Mouse (Mus musculus): ENCODE measurements around the gene Gpr84. TPM values are rescaled to one million over a fixed set of nuclear protein-coding genes. Genes with fewer than 3 reads are reported as not detected.
A peak's percentile ranks its signal among the peaks of the same experiment; 100 is the strongest.

Gpr84 gene
- polyA plus RNA-seq, 1 experiment from 2014 or later: 0.46 TPM

DNA sequence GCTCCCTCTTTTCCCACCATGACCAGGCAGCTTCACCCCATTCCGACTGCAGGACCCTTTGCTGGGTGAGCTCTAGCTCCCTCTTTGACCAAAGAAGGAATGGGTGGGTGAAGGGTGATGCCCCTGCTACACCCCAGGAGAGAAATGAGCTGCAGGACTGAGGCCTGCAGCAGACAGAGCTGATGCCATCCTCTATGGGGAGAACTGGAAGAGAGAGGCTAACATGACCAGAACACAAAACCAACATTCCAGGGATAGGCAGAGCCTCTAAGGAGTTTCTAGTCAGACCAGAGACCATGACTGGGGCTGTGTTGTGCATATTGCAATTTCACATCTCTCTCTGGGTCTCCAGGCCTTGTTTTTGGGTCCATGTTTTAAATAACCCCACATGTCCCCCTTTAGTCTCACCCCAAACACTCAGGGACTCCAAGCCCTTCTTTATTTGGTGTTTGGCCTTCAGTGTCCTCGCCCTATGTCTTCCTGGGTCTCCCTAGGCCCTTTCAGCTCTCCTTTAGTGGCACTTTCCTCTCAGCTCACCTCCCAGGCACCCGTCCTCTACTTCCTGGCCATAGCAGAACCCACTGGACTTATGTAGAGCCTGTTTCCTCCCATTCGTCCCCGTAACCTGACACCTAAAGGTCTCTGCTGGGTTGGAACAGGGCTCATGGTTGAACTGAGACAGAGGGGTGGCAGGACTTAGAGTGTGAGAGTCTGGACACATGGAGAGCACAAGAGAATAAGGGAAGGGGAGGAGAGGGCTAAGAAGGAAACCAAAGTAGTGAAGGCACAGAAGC lies 8.7 kb downstream of the Gpr84 start:
- WGBS: 34% methylated on average over 5 of the region's 5 CpGs
- Histone ChIP-seq H3K36me3 (ENCODE audit: control insufficient read depth, insufficient read depth, low read length) (peaks cover 22% of the 10 kb centered on the region; the same call in 1 of the 2 replicates), H3K27ac (ENCODE audit: low read length) (peak overlapping the region; percentile 90; the same call in 1 of the 2 replicates), H3K4me2 (replicated peaks; ENCODE audit: low read depth, low read length) (no peak overlapping the region), H3K4me3 (ENCODE audit: low read depth, low read length) (no peak overlapping the region), H3K9me3 (ENCODE audit: control insufficient read depth, low read depth, low read length) (no peaks in the 10 kb centered on the region), H3K27me3 (ENCODE audit: control insufficient read depth, insufficient read depth, low read length) (no peaks in the 10 kb centered on the region), H3K4me1 (ENCODE audit: control insufficient read depth, insufficient read depth, low read length) (peaks cover 67% of the 10 kb centered on the region), H3K9ac (replicated peaks; ENCODE audit: low read depth, low read length) (no peak overlapping the region; the same call in 1 of the 2 replicates)
- ATAC-seq (ENCODE audit: insufficient number of reproducible peaks, insufficient read depth, low FRiP score, low read depth): no peak

DNA sequence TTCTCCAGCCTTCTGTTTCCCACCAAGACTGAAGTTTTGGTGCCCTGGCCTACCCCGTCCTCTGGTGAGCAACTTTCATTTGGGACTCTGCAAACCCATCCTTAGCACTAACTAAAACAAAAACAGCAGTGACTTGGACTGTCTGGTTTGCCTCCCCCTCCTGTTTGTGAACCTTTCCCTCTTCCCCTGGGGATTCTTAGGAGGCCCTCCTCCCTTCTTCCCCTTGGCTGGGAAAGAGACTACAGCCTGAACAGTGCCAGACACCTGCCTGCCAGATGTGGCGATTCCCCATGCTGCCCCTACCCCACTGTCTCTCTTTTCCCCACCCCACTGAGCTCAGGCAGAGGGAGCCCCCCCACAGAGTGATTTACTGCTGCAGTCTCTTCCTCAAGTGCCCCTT lies 9.4 kb downstream of the Gpr84 start:
- H3K4me3 ChIP-seq (ENCODE audit: low read depth, low read length): no peak overlapping the region
- ATAC-seq (ENCODE audit: insufficient number of reproducible peaks, insufficient read depth, low FRiP score, low read depth): no peak
- no peaks in the 10 kb centered on the region for H3K9me3 ChIP-seq (ENCODE audit: control insufficient read depth, low read depth, low read length)
- H3K4me1 ChIP-seq (ENCODE audit: control insufficient read depth, insufficient read depth, low read length): peaks cover 64% of the 10 kb centered on the region
- no peaks in the 10 kb centered on the region for H3K27me3 ChIP-seq (ENCODE audit: control insufficient read depth, insufficient read depth, low read length)
- H3K9ac ChIP-seq (replicated peaks; ENCODE audit: low read depth, low read length): no peak overlapping the region
- 37% methylated on average over 2 of the region's 2 CpGs for WGBS
- H3K4me2 ChIP-seq (replicated peaks; ENCODE audit: low read depth, low read length): no peak overlapping the region
- H3K36me3 ChIP-seq (ENCODE audit: control insufficient read depth, insufficient read depth, low read length): peaks cover 24% of the 10 kb centered on the region; the same call in 1 of the 2 replicates
- peak overlapping the region; percentile 90 for H3K27ac ChIP-seq (ENCODE audit: low read length)

DNA sequence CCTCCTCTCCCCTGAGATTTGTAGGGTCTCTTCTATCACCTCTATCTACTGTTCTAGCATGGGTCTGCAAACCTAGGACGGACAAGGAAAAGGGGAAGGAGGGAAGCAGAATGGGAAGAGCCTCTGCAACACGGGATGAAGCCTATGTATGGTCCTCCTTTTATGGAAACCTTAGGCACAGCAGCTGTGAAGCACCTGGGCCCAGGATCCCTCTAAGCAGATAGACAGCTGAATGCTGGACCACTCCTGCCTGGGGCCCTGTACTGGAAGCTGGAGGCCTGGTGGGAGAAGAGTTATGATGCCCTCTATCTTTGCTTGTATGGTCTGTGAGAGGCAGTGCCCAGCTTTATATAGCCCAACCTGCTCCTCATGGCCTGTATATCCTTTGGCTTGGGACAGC lies 9.9 kb downstream of the Gpr84 start:
- H3K9ac ChIP-seq (replicated peaks; ENCODE audit: low read depth, low read length): no peak overlapping the region

DNA sequence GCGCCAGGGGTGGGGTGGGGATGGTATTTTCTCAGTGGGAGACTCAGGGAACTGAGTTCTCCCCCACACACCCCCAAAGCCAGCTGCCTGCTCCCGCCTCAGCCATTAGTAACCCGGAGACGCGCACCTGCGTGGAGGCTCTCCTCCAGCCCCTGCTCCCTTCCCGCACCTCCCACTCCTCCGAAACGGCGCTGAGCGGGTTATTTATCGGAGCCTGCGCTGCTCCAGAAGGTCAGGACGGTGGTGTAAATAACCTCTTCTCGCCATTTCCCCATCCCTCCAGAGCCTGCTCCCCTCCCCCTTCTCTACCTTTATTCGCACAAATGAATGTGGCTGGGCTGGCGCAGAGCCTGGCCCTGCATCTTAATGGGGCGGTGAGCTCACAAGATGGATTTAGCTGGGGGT lies 10.3 kb downstream of the Gpr84 start:
- WGBS: 6% methylated on average over 18 of the region's 18 CpGs
- Histone ChIP-seq H3K4me2 (replicated peaks; ENCODE audit: low read depth, low read length) (peak overlapping the region; percentile 30), H3K4me1 (ENCODE audit: control insufficient read depth, insufficient read depth, low read length) (peaks cover 63% of the 10 kb centered on the region), H3K27me3 (ENCODE audit: control insufficient read depth, insufficient read depth, low read length) (no peaks in the 10 kb centered on the region), H3K36me3 (ENCODE audit: control insufficient read depth, insufficient read depth, low read length) (peaks cover 28% of the 10 kb centered on the region; the same call in 1 of the 2 replicates), H3K27ac (ENCODE audit: low read length) (peak overlapping the region; percentile 90), H3K9ac (replicated peaks; ENCODE audit: low read depth, low read length) (no peak overlapping the region), H3K9me3 (ENCODE audit: control insufficient read depth, low read depth, low read length) (no peaks in the 10 kb centered on the region), H3K4me3 (ENCODE audit: low read depth, low read length) (no peak overlapping the region)
- peak; percentile 5; the same call in 1 of the 2 replicates for ATAC-seq (ENCODE audit: insufficient number of reproducible peaks, insufficient read depth, low FRiP score, low read depth)

More for the DNA sequence above, 9.9 kb downstream of the Gpr84 start:
- peak overlapping the region; percentile 90 for H3K27ac ChIP-seq (ENCODE audit: low read length)
- no peaks in the 10 kb centered on the region for H3K27me3 ChIP-seq (ENCODE audit: control insufficient read depth, insufficient read depth, low read length)
- ATAC-seq (ENCODE audit: insufficient number of reproducible peaks, insufficient read depth, low FRiP score, low read depth): no peak
- H3K4me3 ChIP-seq (ENCODE audit: low read depth, low read length): no peak overlapping the region
- H3K4me2 ChIP-seq (replicated peaks; ENCODE audit: low read depth, low read length): peak overlapping the region; percentile 30
- peaks cover 63% of the 10 kb centered on the region for H3K4me1 ChIP-seq (ENCODE audit: control insufficient read depth, insufficient read depth, low read length)
- 15% methylated on average over 2 of the region's 2 CpGs for WGBS
- no peaks in the 10 kb centered on the region for H3K9me3 ChIP-seq (ENCODE audit: control insufficient read depth, low read depth, low read length)
- peaks cover 24% of the 10 kb centered on the region; the same call in 1 of the 2 replicates for H3K36me3 ChIP-seq (ENCODE audit: control insufficient read depth, insufficient read depth, low read length)

DNA sequence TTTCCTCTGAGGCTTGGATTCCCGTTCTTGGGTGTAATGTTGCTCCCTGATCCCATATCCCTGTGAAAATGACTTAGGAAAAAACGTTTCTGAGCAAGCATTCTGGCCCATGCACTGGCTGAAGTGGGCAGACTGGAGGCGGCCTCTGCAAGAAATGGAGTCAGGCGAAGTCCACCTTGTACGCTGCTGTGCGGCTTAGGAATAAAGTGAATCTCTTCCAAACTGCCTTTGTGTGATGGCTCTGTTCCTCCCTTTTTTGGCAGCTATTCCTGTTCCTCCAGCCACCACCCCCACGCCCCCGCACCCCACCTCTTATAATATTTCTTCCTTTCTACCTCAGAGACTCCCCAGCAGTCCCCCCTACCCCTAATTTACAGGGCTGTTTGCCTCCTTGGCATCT lies 10.8 kb downstream of the Gpr84 start:
- Histone ChIP-seq H3K9me3 (ENCODE audit: control insufficient read depth, low read depth, low read length) (no peaks in the 10 kb centered on the region), H3K4me2 (replicated peaks; ENCODE audit: low read depth, low read length) (peak overlapping the region; percentile 30), H3K4me3 (ENCODE audit: low read depth, low read length) (no peak overlapping the region), H3K36me3 (ENCODE audit: control insufficient read depth, insufficient read depth, low read length) (peaks cover 28% of the 10 kb centered on the region; the same call in 1 of the 2 replicates), H3K27ac (ENCODE audit: low read length) (peak overlapping the region; percentile 90), H3K4me1 (ENCODE audit: control insufficient read depth, insufficient read depth, low read length) (peaks cover 63% of the 10 kb centered on the region), H3K27me3 (ENCODE audit: control insufficient read depth, insufficient read depth, low read length) (no peaks in the 10 kb centered on the region), H3K9ac (replicated peaks; ENCODE audit: low read depth, low read length) (no peak overlapping the region)
- WGBS: 33% methylated on average over 8 of the region's 8 CpGs
- peak; percentile 3; the same call in 1 of the 2 replicates for ATAC-seq (ENCODE audit: insufficient number of reproducible peaks, insufficient read depth, low FRiP score, low read depth)

DNA sequence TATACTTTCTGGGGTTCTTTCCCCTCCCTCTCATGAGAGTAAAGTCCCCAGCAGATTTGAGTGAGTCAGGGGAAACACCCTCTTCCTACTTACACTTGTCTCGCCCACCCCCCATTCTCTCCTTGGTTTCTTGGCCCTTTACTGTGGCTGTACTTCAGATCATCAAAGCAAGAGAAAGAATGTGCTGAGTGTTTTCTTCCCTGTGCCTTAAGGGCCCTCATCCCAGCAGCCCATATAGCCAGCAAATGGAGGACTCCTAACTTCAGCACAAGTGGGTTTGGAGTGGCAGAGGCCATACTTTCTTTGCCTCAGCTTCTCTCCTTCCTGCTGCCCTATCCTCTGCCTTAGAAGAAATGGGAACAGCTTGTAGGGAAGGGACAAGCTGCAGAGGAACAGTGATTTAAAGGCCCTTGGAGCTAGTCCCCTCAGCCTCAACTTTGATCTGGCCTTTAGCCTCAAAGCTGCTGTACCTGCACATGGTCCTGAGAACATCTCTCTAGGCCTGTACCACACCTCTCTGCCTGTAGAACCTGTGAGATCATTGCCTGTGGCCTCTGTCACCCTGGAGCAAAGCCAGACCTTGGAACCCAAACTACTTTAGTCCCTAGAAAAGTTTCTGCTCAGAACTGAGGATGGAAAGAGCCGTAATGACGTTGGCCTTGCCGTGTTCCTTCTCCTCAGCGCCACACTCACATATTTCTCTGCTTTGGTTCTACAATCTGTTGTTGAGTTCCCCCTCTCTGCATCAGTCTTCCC lies 11.4 kb downstream of the Gpr84 start:
- H3K27me3 ChIP-seq (ENCODE audit: control insufficient read depth, insufficient read depth, low read length): no peaks in the 10 kb centered on the region
- H3K4me1 ChIP-seq (ENCODE audit: control insufficient read depth, insufficient read depth, low read length): peaks cover 57% of the 10 kb centered on the region
- no peak overlapping the region for H3K4me2 ChIP-seq (replicated peaks; ENCODE audit: low read depth, low read length)
- no peak overlapping the region for H3K9ac ChIP-seq (replicated peaks; ENCODE audit: low read depth, low read length)
- no peaks in the 10 kb centered on the region for H3K9me3 ChIP-seq (ENCODE audit: control insufficient read depth, low read depth, low read length)
- WGBS: 65% methylated on average over 5 of the region's 5 CpGs
- peak overlapping the region; percentile 90 for H3K27ac ChIP-seq (ENCODE audit: low read length)
- no peak overlapping the region for H3K4me3 ChIP-seq (ENCODE audit: low read depth, low read length)
- H3K36me3 ChIP-seq (ENCODE audit: control insufficient read depth, insufficient read depth, low read length): peaks cover 28% of the 10 kb centered on the region; the same call in 1 of the 2 replicates
- ATAC-seq (ENCODE audit: insufficient number of reproducible peaks, insufficient read depth, low FRiP score, low read depth): no peak

DNA sequence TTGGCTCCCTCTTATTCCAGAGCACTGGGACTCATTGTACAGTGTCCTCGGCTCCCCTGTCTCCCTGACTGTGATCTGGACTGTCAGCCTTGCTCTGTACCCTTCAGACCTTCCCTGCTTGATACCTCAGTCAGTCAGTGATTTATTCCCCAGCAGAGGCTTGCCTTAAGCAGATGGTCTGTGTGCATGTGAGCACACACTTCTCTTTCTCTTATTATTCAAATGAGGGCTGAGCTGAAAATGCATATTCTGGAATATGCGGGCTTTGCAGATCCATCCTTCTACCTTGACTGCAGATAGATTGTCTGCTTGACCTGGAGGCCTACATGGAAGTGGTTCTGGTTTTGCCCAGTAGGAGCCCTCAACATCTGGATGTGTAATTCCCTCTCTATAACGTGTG lies 12.4 kb downstream of the Gpr84 start:
- H3K27ac ChIP-seq (ENCODE audit: low read length): no peak overlapping the region
- ATAC-seq (ENCODE audit: insufficient number of reproducible peaks, insufficient read depth, low FRiP score, low read depth): no peak

DNA sequence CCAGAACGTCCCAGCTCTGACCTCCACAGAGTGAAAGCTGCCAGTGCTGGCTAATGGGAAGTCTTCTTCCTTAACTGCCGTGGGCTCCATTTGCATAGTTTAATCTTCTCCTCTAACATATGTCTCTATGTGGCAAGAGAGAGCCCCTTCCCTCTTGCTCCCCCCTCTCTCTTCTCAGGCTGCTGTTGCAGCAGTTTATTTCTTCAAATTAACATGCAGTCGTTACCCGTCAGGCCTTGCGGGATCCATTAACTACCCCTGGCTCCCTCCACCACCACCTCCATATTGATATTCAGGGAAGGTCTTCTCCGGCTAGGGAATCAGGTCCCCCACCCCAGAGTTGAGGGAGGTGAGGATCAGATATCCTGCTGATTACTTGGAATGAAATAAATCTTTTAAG lies 13.1 kb downstream of the Gpr84 start:
- Histone ChIP-seq H3K36me3 (ENCODE audit: control insufficient read depth, insufficient read depth, low read length) (peaks cover 40% of the 10 kb centered on the region), H3K9ac (replicated peaks; ENCODE audit: low read depth, low read length) (no peak overlapping the region), H3K4me2 (replicated peaks; ENCODE audit: low read depth, low read length) (no peak overlapping the region), H3K27me3 (ENCODE audit: control insufficient read depth, insufficient read depth, low read length) (no peaks in the 10 kb centered on the region), H3K4me1 (ENCODE audit: control insufficient read depth, insufficient read depth, low read length) (peaks cover 40% of the 10 kb centered on the region), H3K9me3 (ENCODE audit: control insufficient read depth, low read depth, low read length) (no peaks in the 10 kb centered on the region), H3K4me3 (ENCODE audit: low read depth, low read length) (no peak overlapping the region), H3K27ac (ENCODE audit: low read length) (no peak overlapping the region)
- no peak for ATAC-seq (ENCODE audit: insufficient number of reproducible peaks, insufficient read depth, low FRiP score, low read depth)
- 60% methylated on average over 6 of the region's 6 CpGs for WGBS

More for the DNA sequence above, 12.4 kb downstream of the Gpr84 start:
- 73% methylated on average over 3 of the region's 3 CpGs for WGBS
- Histone ChIP-seq H3K4me2 (replicated peaks; ENCODE audit: low read depth, low read length) (no peak overlapping the region), H3K27me3 (ENCODE audit: control insufficient read depth, insufficient read depth, low read length) (no peaks in the 10 kb centered on the region), H3K4me1 (ENCODE audit: control insufficient read depth, insufficient read depth, low read length) (peaks cover 47% of the 10 kb centered on the region), H3K36me3 (ENCODE audit: control insufficient read depth, insufficient read depth, low read length) (peaks cover 33% of the 10 kb centered on the region), H3K4me3 (ENCODE audit: low read depth, low read length) (no peak overlapping the region), H3K9ac (replicated peaks; ENCODE audit: low read depth, low read length) (no peak overlapping the region), H3K9me3 (ENCODE audit: control insufficient read depth, low read depth, low read length) (no peaks in the 10 kb centered on the region)

Measured in stomach, embryonic 14.5 days (tissue).